Mouse (Mus musculus): ENCODE data around the gene Arhgef1.
A peak's percentile ranks its signal among the peaks of the same experiment; 100 is the strongest.

- TF ChIP-seq ZMIZ1 (IDR thresholded peaks at IDR 0.05; ENCODE audit: low read depth, low read length) (no peak), POLR2A (IDR thresholded peaks at IDR 0.05; ENCODE audit: low read depth, low read length) (peak; percentile 32; the same call in 1 of the 2 replicates), CTCF (conservative IDR thresholded peaks at IDR 0.05 in 1 of 2, IDR thresholded peaks at IDR 0.05 in 1 of 2; ENCODE audit: low read depth in 2 of 2, low read length in 2 of 2) (no peak), UBTF (IDR thresholded peaks at IDR 0.05; ENCODE audit: low read depth, low read length) (no peak), MAX (IDR thresholded peaks at IDR 0.05; ENCODE audit: low read length) (no peak), EP300 (IDR thresholded peaks at IDR 0.05; ENCODE audit: low read length) (no peak), MAFK (IDR thresholded peaks at IDR 0.05; ENCODE audit: insufficient replicate concordance, low read length) (no peak), USF1 (IDR thresholded peaks at IDR 0.05; ENCODE audit: low read depth, low read length) (no peak), BHLHE40 (IDR thresholded peaks at IDR 0.05; ENCODE audit: low read depth, low read length) (no peak), MAZ (IDR thresholded peaks at IDR 0.05; ENCODE audit: low read depth, low read length) (no peak), CHD2 (IDR thresholded peaks at IDR 0.05; ENCODE audit: low read length) (no peak)
These were observed 49.0 kb upstream of the Arhgef1 start for GRCm38 (mm10) chr7:24853695-24854094.

All from CH12.LX (cell line).